Mouse (Mus musculus): ENCODE data around the gene Stpg3. TPM values are rescaled to one million over a fixed set of nuclear protein-coding genes. Genes with fewer than 3 reads are reported as not detected.

Gene Stpg3
- total RNA-seq, 2 experiments from 2014 or later: not detected

GRCm38 (mm10) chr2:25210686-25211085 is 3.8 kb downstream of the Stpg3 start:
- no peak for DNase-seq (ENCODE audit: low spot score in 2 of 2)

- DNase-seq (ENCODE audit: low spot score in 2 of 2): no peak
Measured at GRCm38 (mm10) chr2:25207593-25207992, 6.8 kb downstream of the Stpg3 start.

GRCm38 (mm10) chr2:25203631-25204214 is 10.7 kb downstream of the Stpg3 start:
- no peak for DNase-seq (ENCODE audit: low spot score in 2 of 2)

- DNase-seq (ENCODE audit: low spot score in 2 of 2): no peak
Measured at GRCm38 (mm10) chr2:25200631-25201030, 13.8 kb downstream of the Stpg3 start.

GRCm38 (mm10) chr2:25197946-25198345 is 16.5 kb downstream of the Stpg3 start:
- DNase-seq (ENCODE audit: low spot score in 2 of 2): no peak

GRCm38 (mm10) chr2:25197191-25197590 is 17.2 kb downstream of the Stpg3 start:
- no peak for DNase-seq (ENCODE audit: low spot score in 2 of 2)

- DNase-seq (ENCODE audit: low spot score in 2 of 2): no peak
Measured at GRCm38 (mm10) chr2:25196172-25196954, 18.1 kb downstream of the Stpg3 start, which contains the start of gene Tor4a. Tor4a (minus strand) TSS chr2:25196886.

GRCm38 (mm10) chr2:25195211-25196156 is 19.0 kb downstream of the Stpg3 start:
- no peak for DNase-seq (ENCODE audit: low spot score in 2 of 2)

- no peak for DNase-seq (ENCODE audit: low spot score in 2 of 2)
Measured at GRCm38 (mm10) chr2:25194486-25195171, 19.8 kb downstream of the Stpg3 start.

- DNase-seq (ENCODE audit: low spot score in 2 of 2): no peak
Measured at GRCm38 (mm10) chr2:25194006-25194405, 20.4 kb downstream of the Stpg3 start.

- DNase-seq (ENCODE audit: low spot score in 2 of 2): peak; percentile 78 to 85
Measured at GRCm38 (mm10) chr2:25193330-25193770, 21.1 kb downstream of the Stpg3 start.

- no peak for DNase-seq (ENCODE audit: low spot score in 2 of 2)
Measured at GRCm38 (mm10) chr2:25187841-25188240, 26.6 kb downstream of the Stpg3 start.

- no peak for DNase-seq (ENCODE audit: low spot score in 2 of 2)
Measured at GRCm38 (mm10) chr2:25186575-25186930, 27.9 kb downstream of the Stpg3 start.

GRCm38 (mm10) chr2:25185625-25186574 is 28.5 kb downstream of the Stpg3 start:
- DNase-seq (ENCODE audit: low spot score in 2 of 2): peak; percentile 61 to 63

- no peak for DNase-seq (ENCODE audit: low spot score in 2 of 2)
Measured at GRCm38 (mm10) chr2:25184496-25184895, 29.9 kb downstream of the Stpg3 start.

- DNase-seq (ENCODE audit: low spot score in 2 of 2): no peak
Measured at GRCm38 (mm10) chr2:25183336-25183735, 31.1 kb downstream of the Stpg3 start.

- DNase-seq (ENCODE audit: low spot score in 2 of 2): peak in 1 of 2 experiments; percentile 60
Measured at GRCm38 (mm10) chr2:25182664-25183063, 31.8 kb downstream of the Stpg3 start.

GRCm38 (mm10) chr2:25181891-25182397 is 32.5 kb downstream of the Stpg3 start:
- DNase-seq (ENCODE audit: low spot score in 2 of 2): no peak
